Mouse (Mus musculus): Measurements from ENCODE around the gene Npas1.

GRCm38 (mm10) chr7:16466565-16466964 lies 11.0 kb downstream of the Npas1 start:
- TF ChIP-seq CTCF (IDR thresholded peaks at IDR 0.05; ENCODE audit: control insufficient read depth, insufficient read depth, low read length): peak; percentile 46; the same call in 1 of the 2 replicates
- TF ChIP-seq POLR2A (IDR thresholded peaks at IDR 0.05; ENCODE audit: borderline replicate concordance, control insufficient read depth, low read depth, low read length): no peak
